Mouse (Mus musculus) G1E (cell line): ENCODE measurements around the gene Pias1.

Source experiments
- CTCF ChIP-seq: IDR thresholded peaks from 2 replicates; pipeline ENCODE4 v1.5.1; 2012; ENCODE audit warnings: low read depth, low read length, inconsistent platforms, mixed read lengths
- GATA1 ChIP-seq: IDR thresholded peaks from 2 replicates; pipeline ENCODE4 v1.6.1; 2012; ENCODE audit warnings: borderline replicate concordance, low read length, inconsistent platforms, mixed read lengths
- POLR2AphosphoS5 ChIP-seq: IDR thresholded peaks from 2 replicates; pipeline ENCODE4 v1.6.1; 2012; ENCODE audit warnings: low read depth, low read length, inconsistent platforms; ENCODE audit not compliant: insufficient replicate concordance

DNA sequence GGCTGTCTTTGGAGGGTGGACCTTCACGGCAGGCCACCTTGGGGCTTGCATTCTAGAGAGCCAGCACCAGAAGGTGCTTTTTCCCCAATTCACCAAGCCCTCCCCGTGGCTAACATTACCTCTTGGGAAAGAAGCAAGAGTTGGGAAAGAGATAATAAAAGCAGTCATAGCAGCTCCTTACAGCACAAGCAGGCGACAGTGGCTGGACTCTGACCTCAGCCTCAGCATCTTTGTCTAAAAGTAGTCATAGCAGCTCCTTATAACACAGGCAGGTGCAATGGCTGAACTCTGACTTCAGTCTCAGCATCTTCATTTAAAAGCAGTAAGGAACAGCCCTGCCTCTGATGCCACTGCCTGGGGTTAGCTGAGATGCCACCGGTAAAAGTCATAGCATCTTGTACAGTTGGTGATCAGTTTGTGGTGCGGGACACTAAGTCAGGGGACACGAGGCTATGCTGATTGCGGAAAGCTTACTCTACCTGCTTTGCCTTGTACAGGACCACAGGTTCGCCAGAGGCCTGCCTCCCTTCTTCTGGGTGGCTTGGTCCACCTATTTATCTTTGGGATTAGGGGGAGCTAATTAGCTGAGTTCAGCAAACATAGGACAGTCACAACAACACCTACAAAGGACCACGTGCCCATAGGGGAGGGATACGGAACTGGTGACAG is 144.2 kb downstream of the Pias1 start:
- no peak for TF ChIP-seq CTCF
- TF ChIP-seq POLR2AphosphoS5 = no peak
- no peak for TF ChIP-seq GATA1
